Mouse (Mus musculus): ENCODE results near the gene Hmcn2.

- no peak for TF ChIP-seq CTCF (IDR thresholded peaks at IDR 0.05; ENCODE audit: low read depth)
- no peak for TF ChIP-seq EP300 (optimal IDR thresholded peaks at IDR 0.05)
These were observed 188.7 kb downstream of the Hmcn2 start for GRCm38 (mm10) chr2:31502616-31503522.
